Mouse (Mus musculus) Patski (cell line): ENCODE results near the gene Sec31a. TPM values are rescaled to one million over a fixed set of nuclear protein-coding genes. Genes with fewer than 3 reads are reported as not detected.
A peak's percentile ranks its signal among the peaks of the same experiment; 100 is the strongest.

Experiments used
- ATAC-seq: fragments of 100-300 bp; one replicate; pipeline ENCODE4 v1.8.0; 2021
- CTCF ChIA-PET: fragments of 350-600 bp; sonication (Branson Sonifier 250); formaldehyde crosslinking; loops from one replicate; lab custom pipeline; 2022; ENCODE audit warnings: inconsistent platforms; lab: Charles Lee
- POLR2A ChIA-PET: fragments of 350-600 bp; sonication (Branson Sonifier 250); formaldehyde crosslinking; loops from one replicate; lab custom pipeline; 2022; ENCODE audit warnings: antibody characterized with exemption, inconsistent platforms; lab: Charles Lee
- DNase-seq: peaks from one replicate; pipeline ENCODE4 v3.0.0-alpha.2; 2011; ENCODE audit warnings: low read depth, low spot score
- H3K27me3 ChIP-seq: fragments of 371-371 bp; one replicate; pipeline ENCODE4 v1.5.1; 2021
- CTCF ChIP-seq: fragments of 100-300 bp; IDR thresholded peaks from one replicate; pipeline ENCODE4 v1.5.1; 2021
- in situ Hi-C: fragments of 300-500 bp; cut with MboI; formaldehyde crosslinking; loops from 3 replicates; pipeline ENCODE4 v1.11.1; 2018; ENCODE audit warnings: low pct_unique_long_range_greater_than_20kb, mixed read lengths
- polyA plus RNA-seq: library from polyadenylated mRNA; unstranded; gene quantifications from one replicate; pipeline ENCODE4 v1.2.3, GENCODE M21; 2021

Sec31a gene
- polyA plus RNA-seq, 1 experiment from 2014 or later, result 223 TPM

- POLR2A ChIA-PET, result no interaction called here
These were observed 37.1 kb downstream of the Sec31a start for GRCm38 (mm10) chr5:100378981-100379380.

GRCm38 (mm10) chr5:100378211-100378610 is 37.8 kb downstream of the Sec31a start:
- POLR2A ChIA-PET, result interaction anchor here (0.7 kb wide), 1 partner anchor 106 kb away, joined by 4 read pairs; no protein-coding TSS in a partner anchor
- ATAC-seq (no peak), DNase-seq (no peak)
- no peaks in the 10 kb centered on the region for H3K27me3 ChIP-seq
- in situ Hi-C loops, result no loop called here
- CTCF ChIA-PET, result interaction anchor here (1.3 kb wide), 1 partner anchor 9 kb away, joined by 4 read pairs; no protein-coding TSS in a partner anchor
- TF ChIP-seq CTCF, result no peak

More at GRCm38 (mm10) chr5:100378981-100379380, 37.1 kb downstream of the Sec31a start:
- in situ Hi-C loops, result no loop called here
- H3K27me3 ChIP-seq, result no peaks in the 10 kb centered on the region
- CTCF ChIA-PET, result no interaction called here
- TF ChIP-seq CTCF, result no peak
- ATAC-seq (no peak), DNase-seq (no peak)

GRCm38 (mm10) chr5:100377376-100377775 is 38.7 kb downstream of the Sec31a start:
- no peak for TF ChIP-seq CTCF
- no peaks in the 10 kb centered on the region for H3K27me3 ChIP-seq
- ChIA-PET POLR2A (no interaction called here), CTCF (interaction anchor here (1.3 to 1.7 kb wide), 2 partner anchors 8 to 10 kb away, joined by 4 read pairs; no protein-coding TSS in a partner anchor)
- ATAC-seq (no peak), DNase-seq (no peak)
- in situ Hi-C loops, result no loop called here

DNA sequence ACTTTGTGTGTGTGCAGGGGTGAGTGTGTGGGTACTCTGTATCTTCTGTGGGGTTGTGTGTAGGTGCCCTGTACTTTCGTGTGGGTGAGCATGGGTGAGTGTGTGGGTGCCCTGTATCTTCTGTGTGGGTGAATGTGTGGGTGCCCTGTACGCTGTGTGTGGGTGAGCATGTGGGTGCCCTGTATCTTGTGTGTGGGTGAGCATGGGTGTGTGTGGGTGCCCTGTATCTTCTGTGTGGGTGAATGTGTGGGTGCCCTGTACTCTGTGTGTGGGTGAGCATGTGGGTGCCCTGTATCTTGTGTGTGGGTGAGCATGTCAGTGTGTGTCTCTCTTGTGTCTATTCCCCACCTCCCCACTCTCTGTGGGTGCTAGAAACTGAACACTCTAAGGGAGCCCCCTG is 41.3 kb downstream of the Sec31a start:
- ATAC-seq (no peak), DNase-seq (no peak)
- TF ChIP-seq CTCF, result no peak
- POLR2A ChIA-PET, result no interaction called here
- in situ Hi-C loops, result no loop called here
- H3K27me3 ChIP-seq, result no peaks in the 10 kb centered on the region
- CTCF ChIA-PET, result interaction anchor here (1.3 kb wide), 1 partner anchor 13 kb away, joined by 4 read pairs; no protein-coding TSS in a partner anchor

DNA sequence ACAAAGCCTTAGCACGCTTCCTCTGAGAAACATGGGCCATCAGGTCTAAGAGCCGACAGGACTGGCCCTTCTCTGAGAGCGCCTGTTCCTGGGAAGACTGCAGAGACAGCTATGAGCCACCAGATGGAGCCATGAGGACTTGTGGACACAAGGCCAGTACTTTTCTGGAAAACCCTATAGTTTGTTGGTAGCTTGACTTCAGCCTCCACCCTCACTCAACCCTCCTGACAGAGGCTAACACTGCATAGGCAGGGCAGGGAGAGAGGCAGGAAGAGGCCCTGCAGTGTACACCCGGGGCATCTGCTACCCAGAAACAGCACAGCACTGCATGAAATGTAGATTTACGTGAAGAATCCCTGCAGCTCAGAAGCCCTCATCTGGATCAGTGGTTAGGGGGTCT is 42.1 kb downstream of the Sec31a start:
- ChIA-PET CTCF (interaction anchor here (0.8 to 2.2 kb wide), 9 partner anchors 9 to 158 kb away, joined by 3 to 15 read pairs (median 3); no protein-coding TSS in a partner anchor), POLR2A (interaction anchor here (0.8 kb wide), 1 partner anchor 9 kb away, joined by 3 read pairs; no protein-coding TSS in a partner anchor)
- no peaks in the 10 kb centered on the region for H3K27me3 ChIP-seq
- in situ Hi-C loops, result no loop called here
- DNase-seq (peak; percentile 10), ATAC-seq (peak; percentile 55)
- peak; percentile 82 for TF ChIP-seq CTCF

DNA sequence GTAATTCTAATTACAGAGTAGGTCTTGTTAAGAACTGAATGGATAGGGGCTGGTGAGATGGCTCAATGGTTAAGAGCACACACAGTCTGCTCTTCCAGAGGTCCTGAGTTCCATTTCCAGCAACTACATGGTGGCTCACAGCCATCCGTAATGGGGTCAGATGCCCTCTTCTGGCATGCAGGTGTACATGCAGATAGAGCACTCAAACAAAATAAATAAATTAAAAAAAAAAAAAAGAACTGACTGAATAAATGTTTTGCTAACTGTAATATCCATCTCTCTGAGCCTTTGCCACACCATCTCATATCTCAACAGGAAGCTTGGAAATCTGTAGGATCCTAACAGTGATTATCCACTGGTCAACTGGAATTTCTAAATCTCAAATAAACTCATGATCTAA is 45.1 kb downstream of the Sec31a start:
- CTCF ChIA-PET, result interaction anchor here (1.3 to 1.7 kb wide), 2 partner anchors 10 to 30 kb away, joined by 4 to 6 read pairs; no protein-coding TSS in a partner anchor
- no peak for TF ChIP-seq CTCF
- DNase-seq (no peak), ATAC-seq (no peak)
- no peaks in the 10 kb centered on the region for H3K27me3 ChIP-seq
- in situ Hi-C loops, result no loop called here
- POLR2A ChIA-PET, result no interaction called here

GRCm38 (mm10) chr5:100369825-100370459 is 46.1 kb downstream of the Sec31a start:
- TF ChIP-seq CTCF, result no peak
- POLR2A ChIA-PET, result interaction anchor here (0.7 kb wide), 1 partner anchor 110 kb away, joined by 3 read pairs; no protein-coding TSS in a partner anchor
- in situ Hi-C loops, result no loop called here
- DNase-seq (peak; percentile 22), ATAC-seq (peak; percentile 15)
- CTCF ChIA-PET, result interaction anchor here (1.0 kb wide), 1 partner anchor 42 kb away, joined by 3 read pairs; no protein-coding TSS in a partner anchor
- H3K27me3 ChIP-seq, result no peaks in the 10 kb centered on the region

DNA sequence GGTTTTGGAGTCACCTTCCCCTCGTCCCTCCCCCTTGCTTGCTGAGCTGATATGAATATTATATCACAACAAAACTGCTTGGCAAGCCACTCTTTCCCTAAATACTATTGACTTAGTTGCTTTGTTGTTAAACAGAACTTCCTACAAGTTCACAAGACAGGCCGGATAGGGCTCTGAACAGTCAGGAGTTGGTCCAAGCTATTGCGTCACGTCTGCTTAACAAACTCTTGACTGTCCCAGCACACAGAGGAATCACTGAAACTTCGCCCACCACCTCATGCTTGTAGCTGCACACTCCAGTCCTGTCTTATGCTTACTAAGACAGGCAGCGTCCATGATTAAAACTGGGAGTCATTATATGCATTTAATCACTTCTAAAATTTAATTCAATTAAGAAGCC is 46.9 kb downstream of the Sec31a start:
- H3K27me3 ChIP-seq, result no peaks in the 10 kb centered on the region
- in situ Hi-C loops, result no loop called here
- no peak for TF ChIP-seq CTCF
- POLR2A ChIA-PET, result interaction anchor here (0.6 kb wide), 1 partner anchor 1382 kb away, joined by 3 read pairs; no protein-coding TSS in a partner anchor
- CTCF ChIA-PET, result interaction anchor here (1.0 kb wide), 1 partner anchor 42 kb away, joined by 3 read pairs; no protein-coding TSS in a partner anchor
- DNase-seq (no peak), ATAC-seq (no peak)

GRCm38 (mm10) chr5:100368527-100368926 is 47.5 kb downstream of the Sec31a start:
- no peak for TF ChIP-seq CTCF
- POLR2A ChIA-PET, result interaction anchor here (0.6 kb wide), 1 partner anchor 1382 kb away, joined by 3 read pairs; no protein-coding TSS in a partner anchor
- in situ Hi-C loops, result no loop called here
- DNase-seq (no peak), ATAC-seq (no peak)
- CTCF ChIA-PET, result no interaction called here
- H3K27me3 ChIP-seq, result no peaks in the 10 kb centered on the region

- ATAC-seq (no peak), DNase-seq (no peak)
- TF ChIP-seq CTCF, result no peak
- ChIA-PET POLR2A (no interaction called here), CTCF (no interaction called here)
- H3K27me3 ChIP-seq, result no peaks in the 10 kb centered on the region
- in situ Hi-C loops, result no loop called here
These were observed 49.0 kb downstream of the Sec31a start for GRCm38 (mm10) chr5:100367051-100367450.

DNA sequence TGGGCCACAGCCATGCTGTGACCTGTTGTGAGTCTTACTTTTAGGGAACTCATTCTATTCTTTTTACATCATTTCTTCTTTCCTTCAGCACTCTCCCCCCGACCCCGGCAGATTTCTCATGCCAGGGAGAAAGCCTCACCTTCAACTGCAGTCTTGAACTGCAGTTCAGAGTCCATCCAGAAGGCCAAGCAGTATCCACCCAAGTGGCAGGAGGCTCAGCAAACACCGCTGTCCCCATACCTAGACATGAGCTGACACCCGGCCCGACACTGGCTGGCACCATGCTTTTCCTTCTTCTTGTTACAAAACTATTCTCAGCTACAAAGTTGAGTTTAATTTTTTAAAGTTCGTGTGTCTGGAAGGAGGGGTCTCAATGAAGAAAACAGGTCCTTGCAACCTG is 55.7 kb downstream of the Sec31a start:
- DNase-seq (no peak), ATAC-seq (no peak)
- ChIA-PET CTCF (interaction anchor here (1.8 kb wide), 1 partner anchor 15 kb away, joined by 4 read pairs; no protein-coding TSS in a partner anchor), POLR2A (no interaction called here)
- no peak for TF ChIP-seq CTCF
- in situ Hi-C loops, result no loop called here
- H3K27me3 ChIP-seq, result no peaks in the 10 kb centered on the region
